Mouse (Mus musculus) embryonic fibroblast, embryonic 13.5 days (primary cell): ENCODE measurements around the gene Heph. TPM values are rescaled to one million over a fixed set of nuclear protein-coding genes. Genes with fewer than 3 reads are reported as not detected.
"Not testable (repeated sequence)": the region's sequence is repeated elsewhere in the genome, so short reads cannot be mapped to it uniquely, and the experiment has no call there.

Source experiments
- H3K27ac ChIP-seq: 2 replicates; pipeline ENCODE4 v1.5.1; 2012; ENCODE audit warnings: low read length, control low read depth, inconsistent platforms; ENCODE audit not compliant: insufficient read depth
- H3K4me1 ChIP-seq: 2 replicates; pipeline ENCODE4 v1.6.1; 2011; ENCODE audit warnings: low read length; ENCODE audit not compliant: control insufficient read depth, insufficient read depth
- H3K4me3 ChIP-seq: 2 replicates; pipeline ENCODE4 v1.5.1; 2011; ENCODE audit warnings: mild to moderate bottlenecking, control low read depth, low read length; ENCODE audit not compliant: insufficient read depth
- CTCF ChIP-seq: IDR thresholded peaks from 2 replicates; pipeline ENCODE4 v1.5.1; 2011; ENCODE audit warnings: mild to moderate bottlenecking, control low read depth, low read length, moderate library complexity, borderline replicate concordance; ENCODE audit not compliant: insufficient read depth
- POLR2A ChIP-seq: IDR thresholded peaks from 2 replicates; pipeline ENCODE4 v1.6.1; 2011; ENCODE audit warnings: low read depth, mild to moderate bottlenecking, control low read depth, low read length, moderate library complexity
- polyA plus RNA-seq: library from polyadenylated mRNA; stranded (reverse); fragments of >200 nt; gene quantifications from 2 replicates; pipeline ENCODE4 v1.2.4, GENCODE M21; 2011; ENCODE audit warnings: low read depth; ENCODE audit not compliant: missing spikeins, insufficient read length

Heph gene
- polyA plus RNA-seq: 2.0 and 3.3 TPM in 2 replicates

DNA sequence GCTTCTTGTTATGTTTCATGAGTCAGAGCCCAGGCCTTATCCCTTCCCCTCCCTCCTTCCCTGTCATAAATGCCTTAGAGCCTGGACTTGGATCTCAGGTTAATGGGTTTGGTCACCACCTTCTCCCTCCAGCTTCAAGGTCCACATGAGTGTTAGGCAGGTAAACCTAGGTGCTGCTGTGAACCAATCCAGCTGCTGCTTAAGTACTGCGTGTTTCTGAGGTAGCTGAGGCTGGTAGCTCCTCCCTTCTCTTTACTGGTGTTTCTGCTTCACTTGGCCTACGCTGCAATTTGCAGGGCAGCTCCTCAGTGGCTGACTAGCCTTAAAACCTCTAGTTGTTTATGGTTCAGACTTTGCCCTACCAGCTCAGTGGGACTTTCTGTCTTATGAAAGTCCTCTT is at the start of gene Heph:
Gene Heph, plus strand, starts transcription at position 211 of the 400 bp plus-strand sequence.
- Histone ChIP-seq H3K27ac (no peak within 1 kb of the TSS), H3K4me1 (no peaks in the 10 kb centered on the region), H3K4me3 (no peak within 1 kb of the TSS)
- no peak for TF ChIP-seq POLR2A
- TF ChIP-seq CTCF: no peak

DNA sequence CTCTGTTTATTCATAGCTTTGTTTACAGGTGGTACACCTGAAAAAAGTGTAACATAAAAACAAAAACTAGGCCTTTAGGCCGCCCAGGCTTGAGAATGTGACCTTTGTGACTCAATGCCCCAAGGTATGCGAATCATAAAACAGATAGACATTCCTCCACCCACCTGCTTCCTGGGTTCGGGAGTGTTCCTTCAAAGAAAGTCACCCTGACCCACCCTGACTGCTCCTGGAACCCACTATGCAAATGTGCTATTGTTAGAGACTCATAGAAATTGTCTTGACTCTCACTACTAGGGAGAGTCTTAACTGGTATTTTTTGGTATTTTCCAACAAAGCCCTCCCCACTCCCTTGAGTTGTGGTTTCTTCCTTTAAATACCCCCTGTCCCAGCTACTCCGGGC is 39.8 kb upstream of the Heph start:
- H3K4me3 ChIP-seq, H3K27ac ChIP-seq, H3K4me1 ChIP-seq: not testable (repeated sequence)

DNA sequence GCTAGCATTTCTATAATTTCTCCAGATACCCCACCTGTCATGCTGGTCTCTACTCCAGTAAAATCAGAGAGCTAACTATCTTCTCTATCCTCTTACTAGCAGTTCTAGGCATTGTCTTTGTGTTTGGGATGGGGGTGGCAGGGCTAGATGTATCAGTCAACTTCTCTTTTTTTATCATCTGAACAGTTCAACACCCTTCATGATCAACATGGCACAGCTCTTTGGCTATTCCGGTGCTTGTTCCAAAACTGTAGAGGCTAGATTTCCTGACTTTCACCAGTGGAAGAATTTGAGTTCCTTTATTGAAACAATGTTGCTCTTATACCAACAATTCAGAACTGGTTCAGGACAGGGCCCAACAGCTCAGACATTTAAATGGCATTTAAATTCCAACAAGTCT is 38.2 kb upstream of the Heph start:
- H3K27ac ChIP-seq: no peak overlapping the region
- no peak overlapping the region for H3K4me3 ChIP-seq
- no peaks in the 10 kb centered on the region for H3K4me1 ChIP-seq
- TF ChIP-seq CTCF: no peak
- no peak for TF ChIP-seq POLR2A

DNA sequence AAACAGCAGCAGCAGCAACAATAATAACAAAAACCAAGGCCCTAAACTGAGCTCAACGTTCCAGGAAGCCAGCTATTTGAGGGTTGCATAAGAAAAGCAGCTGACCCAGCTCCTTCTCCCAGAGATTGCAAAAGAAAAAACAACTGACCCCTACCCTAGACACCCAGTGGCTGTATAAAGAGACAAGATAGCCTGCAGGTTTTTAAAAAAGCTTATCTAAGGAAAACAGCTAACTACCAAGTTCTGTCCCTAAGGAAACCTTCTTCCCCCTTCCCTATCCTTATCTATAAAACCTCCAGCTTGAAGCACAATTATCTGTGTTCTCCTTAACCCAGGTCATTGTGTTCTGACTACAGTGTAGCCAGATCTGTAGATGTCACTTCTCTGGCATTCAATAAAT is 37.4 kb upstream of the Heph start:
- no peaks in the 10 kb centered on the region for H3K4me1 ChIP-seq
- no peak overlapping the region for H3K4me3 ChIP-seq
- TF ChIP-seq CTCF (no peak), POLR2A (no peak)
- no peak overlapping the region for H3K27ac ChIP-seq

DNA sequence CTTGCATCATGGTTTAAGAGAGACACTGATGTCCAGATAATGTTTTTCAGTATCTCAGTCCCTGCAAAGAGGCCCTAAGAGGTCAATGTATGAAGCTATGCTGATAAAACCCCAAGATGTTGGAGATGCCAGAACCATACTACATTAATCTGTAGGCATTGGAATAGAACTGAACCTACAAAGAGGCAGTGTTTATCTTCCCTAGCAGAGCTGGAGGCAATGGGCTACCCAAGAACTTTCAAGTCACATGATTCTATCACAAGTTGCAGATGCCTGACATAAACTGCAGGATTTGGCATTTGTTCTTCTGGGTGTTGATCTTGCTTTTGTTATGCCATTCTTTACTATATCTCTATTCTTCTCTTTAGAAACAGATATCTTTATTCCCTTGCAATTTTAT is 35.8 kb upstream of the Heph start:
- no peak for TF ChIP-seq CTCF
- no peak for TF ChIP-seq POLR2A
- H3K27ac ChIP-seq: no peak overlapping the region
- no peaks in the 10 kb centered on the region for H3K4me1 ChIP-seq
- no peak overlapping the region for H3K4me3 ChIP-seq

DNA sequence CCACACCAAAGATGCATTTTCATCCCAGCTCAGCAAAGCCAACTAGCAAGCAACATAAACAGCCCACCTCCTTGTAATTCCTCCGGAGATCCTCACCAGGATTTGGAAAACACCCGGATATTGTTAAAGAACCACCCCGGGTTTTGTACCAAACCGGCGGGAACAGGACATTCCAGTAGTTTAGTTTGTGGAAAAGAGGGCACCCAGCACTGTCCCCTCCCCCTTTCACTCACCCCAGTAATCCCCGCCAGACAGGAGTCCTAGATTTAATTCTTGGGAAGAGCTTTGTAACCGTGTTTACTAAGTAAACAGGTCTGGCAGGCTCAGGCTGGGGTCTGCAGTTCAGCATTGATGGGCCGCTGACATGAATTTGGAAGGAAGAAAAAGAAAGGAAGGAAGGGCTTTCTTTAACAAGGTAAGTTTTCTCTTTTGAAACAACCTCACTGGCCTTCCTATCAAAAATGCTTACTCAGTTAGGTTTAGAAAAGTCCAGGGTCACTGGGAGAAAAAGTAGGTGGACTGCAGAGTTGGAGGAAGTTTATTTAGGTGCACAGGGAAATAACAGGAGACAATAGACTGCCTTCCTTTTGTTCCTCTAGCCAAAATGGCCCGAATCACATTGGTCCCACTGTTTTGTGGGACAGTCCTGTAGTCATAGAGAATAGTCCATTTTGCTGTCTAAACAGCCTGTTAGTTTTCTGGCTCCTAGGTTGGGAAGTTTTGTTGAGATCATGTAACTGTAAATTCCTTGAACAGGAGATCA is 1.2 kb downstream of the Heph start, which contains the start of gene Hsf3:
Gene Hsf3, minus strand, starts transcription at position 94 of the 763 bp plus-strand sequence.
- no peak for TF ChIP-seq CTCF
- TF ChIP-seq POLR2A: no peak
- Histone ChIP-seq H3K4me1 (no peaks in the 10 kb centered on the region), H3K4me3 (no peak within 1 kb of the TSS), H3K27ac (no peak within 1 kb of the TSS)

DNA sequence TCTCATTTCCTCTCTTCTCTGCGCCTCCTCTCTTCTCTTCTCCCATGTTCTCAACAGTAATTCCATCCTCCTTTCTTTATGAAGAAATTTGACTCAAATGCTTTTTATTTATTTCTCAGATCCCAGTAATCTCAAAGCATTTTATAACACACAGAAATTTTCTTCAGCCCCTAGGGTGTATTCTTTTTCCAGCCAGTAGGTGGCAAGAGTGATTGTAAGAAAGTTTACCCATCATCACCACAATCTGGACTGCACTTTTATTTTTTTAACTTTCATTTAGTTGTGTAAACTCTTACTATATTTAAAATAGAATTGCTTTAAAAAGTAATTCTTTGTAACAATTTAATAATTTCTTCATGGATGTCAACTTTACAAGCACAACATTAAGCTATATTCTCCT is 46.4 kb downstream of the Heph start:
- no peak for TF ChIP-seq CTCF
- no peak for TF ChIP-seq POLR2A
- Histone ChIP-seq H3K27ac (no peak overlapping the region), H3K4me3 (no peak overlapping the region), H3K4me1 (no peaks in the 10 kb centered on the region)

Other genes with a start within 250 kb of the Heph start
- 0.37 TPM in 1 of 2 replicates, not detected in the other for gene Vsig4, start 161.9 kb upstream of the Heph start, polyA plus RNA-seq
- not detected in 2 replicates for gene Hsf3, start 935 bp downstream of the Heph start, polyA plus RNA-seq